Mouse (Mus musculus): Measurements from ENCODE around the gene Polr2e. TPM values are rescaled to one million over a fixed set of nuclear protein-coding genes. Genes with fewer than 3 reads are reported as not detected.

The Polr2e gene
- polyA plus RNA-seq, 2 experiments = 247 to 350 TPM

DNA sequence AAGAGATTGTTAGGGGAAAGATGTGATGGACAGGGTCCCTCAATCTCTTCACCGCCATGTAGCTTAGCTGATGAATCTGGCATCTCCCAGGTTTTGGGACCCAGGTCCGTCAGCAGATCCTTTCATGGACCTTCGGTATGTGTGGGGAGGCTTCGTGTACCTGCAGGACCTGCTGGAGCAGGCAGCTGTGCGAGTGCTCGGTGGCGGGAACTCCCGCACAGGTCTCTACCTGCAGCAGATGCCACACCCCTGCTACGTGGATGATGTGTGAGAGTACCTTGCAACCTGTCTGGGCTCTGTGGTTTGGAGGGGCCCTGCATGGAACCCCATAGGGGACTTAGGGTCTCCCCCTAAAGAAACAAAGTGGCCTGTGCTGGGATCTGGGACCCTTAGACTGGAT is 37.6 kb downstream of the Polr2e start:
- Histone ChIP-seq H3K9me3 (ENCODE audit: control insufficient read depth, low read length) (no peaks in the 10 kb centered on the region), H3K27me3 (ENCODE audit: control insufficient read depth, insufficient read depth, low read length) (peaks cover 10% of the 10 kb centered on the region; the same call in 1 of the 2 replicates), H3K36me3 (ENCODE audit: control insufficient read depth, insufficient read depth, low read length) (no peaks in the 10 kb centered on the region), H3K27ac (replicated peaks; ENCODE audit: low read depth, low read length) (no peak overlapping the region), H3K9ac (ENCODE audit: low read depth, low read length, severe bottlenecking) (no peak overlapping the region), H3K4me2 (replicated peaks; ENCODE audit: low read depth, low read length, severe bottlenecking) (no peak overlapping the region), H3K4me3 (replicated peaks; ENCODE audit: low read length) (no peak overlapping the region), H3K4me1 (ENCODE audit: control insufficient read depth, insufficient read depth, low read length) (peaks cover 13% of the 10 kb centered on the region)
- ATAC-seq (ENCODE audit: low FRiP score, low read depth) = no peak
- WGBS = 65% methylated on average over 9 of the region's 9 CpGs
- TF ChIP-seq POLR2A (IDR thresholded peaks at IDR 0.05; ENCODE audit: borderline replicate concordance, extremely low read depth, insufficient read depth, insufficient read length) = no peak
- DNase-seq (ENCODE audit: low spot score) = no peak

DNA sequence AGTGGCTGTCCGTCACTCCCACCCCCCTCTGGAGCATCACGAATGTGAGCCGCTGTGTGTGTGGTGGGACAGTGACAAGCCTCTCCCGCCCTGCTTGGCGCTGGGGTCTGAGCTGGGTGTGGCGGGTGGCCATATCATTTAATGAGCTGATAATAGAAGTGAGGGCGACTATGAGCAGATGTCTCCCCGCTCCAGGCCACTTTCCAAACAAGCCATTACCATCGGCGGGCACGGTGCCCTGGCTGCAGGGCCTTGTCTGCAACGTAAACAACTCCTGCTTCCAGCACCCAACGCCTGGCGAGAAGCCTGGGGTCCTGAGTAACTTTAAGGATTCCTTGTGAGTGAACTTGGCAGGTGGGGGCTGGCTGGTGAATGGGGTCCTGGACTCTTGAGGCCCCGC is 41.8 kb downstream of the Polr2e start:
- Histone ChIP-seq H3K4me1 (ENCODE audit: control insufficient read depth, insufficient read depth, low read length) (peaks cover 7% of the 10 kb centered on the region), H3K9me3 (ENCODE audit: control insufficient read depth, low read length) (no peaks in the 10 kb centered on the region), H3K36me3 (ENCODE audit: control insufficient read depth, insufficient read depth, low read length) (peaks cover 22% of the 10 kb centered on the region), H3K9ac (ENCODE audit: low read depth, low read length, severe bottlenecking) (no peak overlapping the region), H3K4me3 (replicated peaks; ENCODE audit: low read length) (peak overlapping the region; percentile 49; the same call in 1 of the 2 replicates), H3K27me3 (ENCODE audit: control insufficient read depth, insufficient read depth, low read length) (peaks cover 4% of the 10 kb centered on the region; the same call in 1 of the 2 replicates), H3K27ac (replicated peaks; ENCODE audit: low read depth, low read length) (no peak overlapping the region), H3K4me2 (replicated peaks; ENCODE audit: low read depth, low read length, severe bottlenecking) (peak overlapping the region; percentile 94)
- no peak for ATAC-seq (ENCODE audit: low FRiP score, low read depth)
- no peak for TF ChIP-seq POLR2A (IDR thresholded peaks at IDR 0.05; ENCODE audit: borderline replicate concordance, extremely low read depth, insufficient read depth, insufficient read length)
- WGBS = 7% methylated on average over 15 of the region's 15 CpGs
- no peak for DNase-seq (ENCODE audit: low spot score)

DNA sequence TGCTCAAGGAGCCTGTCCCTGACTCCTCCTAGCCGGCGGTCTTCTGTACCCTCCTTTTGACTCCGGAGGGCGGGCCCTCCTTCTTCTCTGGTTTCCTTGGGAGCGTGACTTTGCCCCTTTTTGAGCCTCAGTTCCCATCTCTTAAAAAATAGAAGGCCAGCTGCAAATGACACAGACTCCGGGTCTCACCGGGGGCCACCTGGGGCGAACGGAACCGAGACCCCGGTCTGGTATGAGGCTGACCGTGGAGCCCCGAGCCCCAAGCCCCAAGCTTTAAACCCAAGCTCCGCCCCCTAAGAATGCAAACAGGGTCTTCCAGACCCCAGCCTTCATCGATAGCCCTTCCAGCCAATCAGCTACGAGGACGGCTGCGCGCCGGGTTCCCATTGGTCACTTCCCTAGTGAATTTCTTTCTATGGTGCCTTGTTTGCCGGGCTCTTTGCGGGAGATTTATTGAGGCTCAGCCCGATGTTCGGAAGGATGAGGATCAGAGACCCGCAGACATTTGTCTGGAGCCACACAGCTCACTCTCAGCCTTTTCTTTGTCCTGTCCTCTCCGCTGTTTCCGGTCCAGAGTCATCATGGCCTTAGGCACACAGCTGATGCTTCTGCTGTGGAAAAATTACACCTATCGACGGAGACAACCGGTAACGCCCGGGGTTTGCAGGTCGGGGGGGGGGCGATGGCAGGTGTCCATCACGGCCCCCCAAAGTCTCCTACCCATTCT is 42.4 kb downstream of the Polr2e start:
- Histone ChIP-seq H3K36me3 (ENCODE audit: control insufficient read depth, insufficient read depth, low read length) (peaks cover 28% of the 10 kb centered on the region), H3K4me2 (replicated peaks; ENCODE audit: low read depth, low read length, severe bottlenecking) (peak overlapping the region; percentile 94), H3K9ac (ENCODE audit: low read depth, low read length, severe bottlenecking) (peak overlapping the region; percentile 38; the same call in 1 of the 2 replicates), H3K27ac (replicated peaks; ENCODE audit: low read depth, low read length) (no peak overlapping the region), H3K9me3 (ENCODE audit: control insufficient read depth, low read length) (no peaks in the 10 kb centered on the region), H3K4me1 (ENCODE audit: control insufficient read depth, insufficient read depth, low read length) (peaks cover 6% of the 10 kb centered on the region), H3K4me3 (replicated peaks; ENCODE audit: low read length) (peak overlapping the region; percentile 49), H3K27me3 (ENCODE audit: control insufficient read depth, insufficient read depth, low read length) (no peaks in the 10 kb centered on the region)
- TF ChIP-seq POLR2A (IDR thresholded peaks at IDR 0.05; ENCODE audit: borderline replicate concordance, extremely low read depth, insufficient read depth, insufficient read length) = no peak
- WGBS = 2% methylated on average over 35 of the region's 35 CpGs
- peak; percentile 78 for ATAC-seq (ENCODE audit: low FRiP score, low read depth)
- peak; percentile 81 for DNase-seq (ENCODE audit: low spot score)

DNA sequence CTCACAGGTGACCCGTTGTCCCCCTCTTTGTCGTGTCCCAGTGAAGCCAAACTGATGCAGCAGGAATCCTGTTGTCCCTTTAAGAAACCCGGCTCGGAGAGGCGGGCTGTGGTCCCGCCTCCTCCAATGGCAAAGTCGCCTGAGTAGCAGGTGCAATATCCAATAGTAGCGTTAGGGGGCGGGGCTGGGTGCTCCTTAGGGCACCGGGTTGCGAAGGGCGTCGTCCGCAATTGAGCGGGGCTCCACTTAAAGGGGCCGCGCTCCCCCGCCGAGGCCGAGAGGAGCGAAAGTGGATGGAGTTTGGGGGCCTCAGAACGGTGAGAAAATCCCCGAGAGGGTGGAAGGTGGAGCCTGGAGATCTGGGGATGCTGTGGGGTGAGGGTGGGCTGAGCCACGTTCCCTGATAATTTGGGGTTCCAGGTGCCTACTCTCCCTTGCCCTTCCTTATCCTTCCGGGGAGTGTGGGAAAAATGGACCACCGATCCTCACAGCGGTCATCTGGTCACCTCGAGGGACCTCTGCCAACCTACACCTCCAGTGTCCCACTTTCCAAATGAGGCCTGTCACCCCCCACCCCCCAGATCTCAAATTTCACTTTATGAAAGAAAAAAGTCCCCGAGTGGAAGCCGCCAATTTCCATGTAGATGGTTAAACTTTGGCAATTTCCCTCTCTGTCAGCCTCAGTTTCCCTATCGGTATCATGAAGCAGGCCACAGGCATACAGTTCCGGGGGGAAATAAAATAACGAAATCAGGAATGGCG is 43.1 kb downstream of the Polr2e start, which contains the start of gene Abca7:
Gene Abca7 (plus strand): TSS at position 223 of the 762 bp plus-strand sequence.
- Histone ChIP-seq H3K9ac (ENCODE audit: low read depth, low read length, severe bottlenecking) (peak within 1 kb of the TSS; percentile 38; the same call in 1 of the 2 replicates), H3K27me3 (ENCODE audit: control insufficient read depth, insufficient read depth, low read length) (no peaks in the 10 kb centered on the region), H3K9me3 (ENCODE audit: control insufficient read depth, low read length) (no peaks in the 10 kb centered on the region), H3K4me1 (ENCODE audit: control insufficient read depth, insufficient read depth, low read length) (peaks cover 6% of the 10 kb centered on the region), H3K36me3 (ENCODE audit: control insufficient read depth, insufficient read depth, low read length) (peaks cover 35% of the 10 kb centered on the region), H3K4me3 (replicated peaks; ENCODE audit: low read length) (peak within 1 kb of the TSS; percentile 49), H3K4me2 (replicated peaks; ENCODE audit: low read depth, low read length, severe bottlenecking) (peak within 1 kb of the TSS; percentile 94), H3K27ac (replicated peaks; ENCODE audit: low read depth, low read length) (no peak within 1 kb of the TSS)
- DNase-seq (ENCODE audit: low spot score) = peak; percentile 98
- ATAC-seq (ENCODE audit: low FRiP score, low read depth) = peak; percentile 90
- no peak; the same call in 1 of the 2 replicates for TF ChIP-seq POLR2A (IDR thresholded peaks at IDR 0.05; ENCODE audit: borderline replicate concordance, extremely low read depth, insufficient read depth, insufficient read length)
- WGBS = under 1% methylated on average over 33 of the region's 34 CpGs

DNA sequence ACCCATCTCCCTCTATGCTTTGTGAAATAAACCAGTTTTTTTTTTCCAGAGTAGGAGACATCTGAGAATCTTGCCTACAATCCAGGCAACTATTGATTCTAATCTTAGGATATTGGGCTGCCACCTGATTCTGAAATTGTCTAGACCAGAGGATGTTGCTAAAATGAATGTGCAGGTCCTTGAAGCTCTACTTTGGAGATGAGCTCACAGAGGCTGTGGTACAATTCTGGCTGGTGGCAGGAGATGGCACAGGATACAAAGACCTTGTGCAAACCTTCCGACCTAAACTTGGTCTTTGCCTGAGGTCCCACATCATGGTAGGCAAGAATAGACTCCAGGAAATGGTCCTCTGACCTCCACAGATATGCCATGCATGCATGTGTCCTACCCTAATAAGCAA is 44.0 kb downstream of the Polr2e start:
- no peaks in the 10 kb centered on the region for H3K9me3 ChIP-seq (ENCODE audit: control insufficient read depth, low read length)
- H3K4me2 ChIP-seq (replicated peaks; ENCODE audit: low read depth, low read length, severe bottlenecking) = no peak overlapping the region
- no peak overlapping the region for H3K9ac ChIP-seq (ENCODE audit: low read depth, low read length, severe bottlenecking)
- ATAC-seq (ENCODE audit: low FRiP score, low read depth) = no peak
- TF ChIP-seq POLR2A (IDR thresholded peaks at IDR 0.05; ENCODE audit: borderline replicate concordance, extremely low read depth, insufficient read depth, insufficient read length) = no peak
- H3K27me3 ChIP-seq (ENCODE audit: control insufficient read depth, insufficient read depth, low read length) = no peaks in the 10 kb centered on the region
- no peak overlapping the region for H3K27ac ChIP-seq (replicated peaks; ENCODE audit: low read depth, low read length)
- peaks cover 6% of the 10 kb centered on the region for H3K4me1 ChIP-seq (ENCODE audit: control insufficient read depth, insufficient read depth, low read length)
- peaks cover 44% of the 10 kb centered on the region for H3K36me3 ChIP-seq (ENCODE audit: control insufficient read depth, insufficient read depth, low read length)
- 94% methylated on average over 1 of the region's 1 CpGs for WGBS
- no peak overlapping the region for H3K4me3 ChIP-seq (replicated peaks; ENCODE audit: low read length)
- no peak for DNase-seq (ENCODE audit: low spot score)
